ENCODE assay signal across 32 mouse cellular contexts in genomic region chr4:131316041-131316440, GRCm38 (mm10).
"Had no signal": no experiment of that assay in that cellular context is flagged by ENCODE, and none has a peak within 500 bp of the region (broad histone marks: within the 10 kb centered on the region; RNA-seq: fewer than 3 reads in every experiment).

No protein-coding gene starts in this region.

- H3K4me3 ChIP-seq: heart, embryonic 15.5 days; hindbrain, embryonic 10.5 days; hindbrain, embryonic 12.5 days; hindbrain, embryonic 13.5 days; hindbrain, embryonic 15.5 days; intestine, embryonic 15.5 days; kidney, embryonic 15.5 days; layer of hippocampus, adult 2 months; left cerebral cortex, adult 2 months had no signal

- H3K27me3 ChIP-seq: hindbrain, embryonic 12.5 days; hindbrain, embryonic 13.5 days; hindbrain, embryonic 15.5 days; intestine, embryonic 15.5 days; kidney, embryonic 15.5 days had no signal

- H3K9me3 ChIP-seq: heart, embryonic 15.5 days; hindbrain, embryonic 10.5 days; hindbrain, embryonic 12.5 days; hindbrain, embryonic 13.5 days; hindbrain, embryonic 15.5 days; intestine, embryonic 15.5 days; kidney, embryonic 15.5 days had no signal

- ATAC-seq: hindbrain, embryonic 16.5 days; hindbrain, postnatal 0 days; inflammation-experienced regulatory T-cells, adult 6 months; intestine, embryonic 15.5 days; intestine, embryonic 16.5 days; intestine, postnatal 0 days had no signal

- H3K4me1 ChIP-seq: heart, embryonic 15.5 days; hindbrain, embryonic 12.5 days; hindbrain, embryonic 15.5 days; intestine, embryonic 15.5 days; kidney, embryonic 15.5 days had no signal

- H3K36me3 ChIP-seq: heart, embryonic 15.5 days; hindbrain, embryonic 10.5 days; hindbrain, embryonic 12.5 days; hindbrain, embryonic 13.5 days; hindbrain, embryonic 15.5 days; intestine, embryonic 15.5 days; kidney, embryonic 15.5 days had no signal

- DNase-seq: heart, postnatal 10 days; heart, postnatal 14 days; heart, postnatal 36 days; heart, postnatal 4 days; kidney, adult 11 months; kidney, adult 18-20 months; kidney, adult 2 months; kidney, adult 8-10 months; kidney, adult 9 months; kidney, postnatal 10 days; kidney, postnatal 14 days; kidney, postnatal 25 days; kidney, postnatal 36 days; kidney, postnatal 4 days; layer of hippocampus, adult 9-11 months; layer of hippocampus, postnatal 36 days had no signal

- H3K27ac ChIP-seq: heart, embryonic 15.5 days; hindbrain, embryonic 10.5 days; hindbrain, embryonic 12.5 days; hindbrain, embryonic 13.5 days; hindbrain, embryonic 14.5 days; hindbrain, embryonic 15.5 days; hindbrain, postnatal 0 days; intestine, embryonic 15.5 days; kidney, embryonic 15.5 days; kidney, postnatal 0 days; layer of hippocampus, adult 2 months; left cerebral cortex, adult 2 months had no signal
